9 mouse cellular contexts compared by ENCODE assay signal in the genomic region with DNA sequence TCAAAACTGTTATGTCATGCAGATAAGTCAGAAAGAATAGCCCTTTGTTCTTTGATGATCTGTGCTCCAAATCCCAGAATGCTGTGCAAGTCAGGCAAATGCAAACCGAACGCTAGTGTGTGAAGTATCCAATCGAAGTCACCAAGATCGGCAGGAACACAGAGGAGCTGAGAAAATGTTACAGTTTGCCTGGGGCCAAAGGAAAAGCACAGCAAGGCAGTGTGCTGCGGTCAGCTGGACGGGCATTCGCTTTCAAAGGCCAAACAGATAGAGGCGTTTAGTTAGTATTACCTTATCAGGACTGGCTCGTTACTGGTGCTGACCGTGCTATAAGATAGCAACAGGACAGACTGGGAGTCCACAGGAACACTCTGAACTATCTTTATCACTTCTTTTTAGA. TPM values are rescaled to one million over a fixed set of nuclear protein-coding genes. Genes with fewer than 3 reads are reported as not detected.
A peak's percentile ranks its signal among the peaks of the same experiment; 100 is the strongest.
DNase-seq lines count a peak whose midpoint lies in the region; ATAC-seq and TF ChIP-seq lines count a peak whose summit lies in the region.
"Had no signal": no experiment of that assay in that cellular context is flagged by ENCODE, and none has a peak within 500 bp of the region (broad histone marks: within the 10 kb centered on the region; RNA-seq: fewer than 3 reads in every experiment).

No protein-coding gene starts in this region.

- 20% methylated on average over 10 of the region's 10 CpGs for whole genome bisulfite sequencing in lung, embryonic 14.5 days
- WGBS in heart, embryonic 15.5 days, result 19% methylated on average over 10 of the region's 10 CpGs

- H3K4me1 ChIP-seq in lung, embryonic 14.5 days (ENCODE audit: insufficient read depth), result no peaks in the 10 kb centered on the region
- H3K4me1 ChIP-seq in heart, embryonic 15.5 days (replicated peaks), result no peaks in the 10 kb centered on the region

- H3K27me3 ChIP-seq in lung, embryonic 14.5 days (ENCODE audit: insufficient read depth, low read length), result no peaks in the 10 kb centered on the region; the same call in 1 of the 2 replicates
- no peaks in the 10 kb centered on the region; the same call in none of the 2 replicates for H3K27me3 ChIP-seq in heart, embryonic 15.5 days
- H3K27me3 ChIP-seq in myocyte (ENCODE audit: control insufficient read depth, insufficient read depth, insufficient read length), result peaks cover 4% of the 10 kb centered on the region

- no peak overlapping the region for H3ac ChIP-seq in myocyte (ENCODE audit: control insufficient read depth, insufficient read length)

- H3K4me3 ChIP-seq in lung, embryonic 14.5 days (ENCODE audit: low read depth, low read length), result no peak overlapping the region
- peak overlapping the region; percentile 13 for H3K4me3 ChIP-seq in heart, embryonic 15.5 days
- H3K4me3 ChIP-seq in myocyte, result no peak overlapping the region

- no peak overlapping the region for H3K9ac ChIP-seq in lung, embryonic 14.5 days
- no peak overlapping the region for H3K9ac ChIP-seq in heart, embryonic 15.5 days

- no peak for TF ChIP-seq CTCF in lung, embryonic 14.5 days (IDR thresholded peaks at IDR 0.05; ENCODE audit: low read depth)

- peak; percentile 7 for DNase-seq in cerebellum, adult 9-11 months
- no peak for DNase-seq in cerebellum, postnatal 14 days
- DNase-seq in lung, embryonic 14.5 days, result peak; percentile 12
- DNase-seq in lung, postnatal 14 days, result no peak
- no peak for DNase-seq in natural killer cell, adult 2 months (ENCODE audit: low spot score in 2 of 2)

- H3K4me2 ChIP-seq in lung, embryonic 14.5 days, result peak overlapping the region; percentile 53
- H3K4me2 ChIP-seq in heart, embryonic 15.5 days, result peak overlapping the region; percentile 59
- peak overlapping the region; percentile 42 for H3K4me2 ChIP-seq in myocyte (ENCODE audit: low read depth)

- H3K9me3 ChIP-seq in lung, embryonic 14.5 days (ENCODE audit: low read depth, low read length), result no peaks in the 10 kb centered on the region
- no peaks in the 10 kb centered on the region for H3K9me3 ChIP-seq in heart, embryonic 15.5 days (replicated peaks)

- no peak overlapping the region for H3K27ac ChIP-seq in lung, embryonic 14.5 days (ENCODE audit: low read depth)
- no peak overlapping the region for H3K27ac ChIP-seq in heart, embryonic 15.5 days

- H3K36me3 ChIP-seq in lung, embryonic 14.5 days (ENCODE audit: insufficient read depth), result no peaks in the 10 kb centered on the region
- no peaks in the 10 kb centered on the region for H3K36me3 ChIP-seq in heart, embryonic 15.5 days
- no peaks in the 10 kb centered on the region for H3K36me3 ChIP-seq in myocyte (ENCODE audit: control insufficient read depth, insufficient read depth)

- ATAC-seq in lung, embryonic 14.5 days (ENCODE audit: insufficient read depth), result no peak; the same call in 1 of the 2 replicates
- no peak for ATAC-seq in heart, embryonic 15.5 days (replicated peaks; ENCODE audit: insufficient number of reproducible peaks, insufficient read depth, low FRiP score, low read depth)
- no peak for ATAC-seq in granulocyte monocyte progenitor cell, adult 5-6 weeks (replicated peaks; ENCODE audit: poor library complexity, severe bottlenecking)

- no peak for TF ChIP-seq POLR2A in myocyte (IDR thresholded peaks at IDR 0.05; ENCODE audit: insufficient read length, low read depth)

- no peaks in the 10 kb centered on the region for H3K79me2 ChIP-seq in myocyte (ENCODE audit: control insufficient read depth, insufficient read depth)

TF ChIP-seq in myocyte, 11 proteins besides CTCF, POLR2A, EP300 and RAD21:
- TF ChIP-seq REST (IDR thresholded peaks at IDR 0.05; ENCODE audit: insufficient read depth, insufficient read length) (no peak), TCF3 (IDR thresholded peaks at IDR 0.05; ENCODE audit: insufficient read length, low read depth) (no peak), TCF12 (IDR thresholded peaks at IDR 0.05; ENCODE audit: insufficient read depth, poor library complexity, severe bottlenecking) (no peak), POLR2AphosphoS2 (IDR thresholded peaks at IDR 0.05; ENCODE audit: insufficient read length, low read depth) (no peak), SRF (IDR thresholded peaks at IDR 0.05; ENCODE audit: control insufficient read depth, insufficient read length, low read depth) (no peak), MAX (IDR thresholded peaks at IDR 0.05; ENCODE audit: low read depth) (no peak), CEBPB (IDR thresholded peaks at IDR 0.05; ENCODE audit: insufficient read depth, poor library complexity, severe bottlenecking) (no peak), MYOG (IDR thresholded peaks at IDR 0.05; ENCODE audit: control insufficient read depth in 1 of 3, insufficient read depth in 1 of 3, insufficient read length in 2 of 3, low read depth in 2 of 3) (no peak), MYOD1 (IDR thresholded peaks at IDR 0.05; ENCODE audit: control insufficient read depth in 1 of 3, insufficient read length in 2 of 3, low read depth in 2 of 3) (no peak), USF1 (IDR thresholded peaks at IDR 0.05; ENCODE audit: low read depth) (no peak), E2F4 (IDR thresholded peaks at IDR 0.05; ENCODE audit: insufficient read depth) (no peak)

RNA-seq across cellular contexts. Expression of gene Atp13a4, which starts 15.8 kb away (rescaled TPM):
- 0.71 and 1.2 TPM in 2 replicates for polyA plus RNA-seq in lung, embryonic 14.5 days (2014; fragmentation: Nextera tagmentation; extraction: Ambion mirVana)
- 0.22 and 0.23 TPM in 2 replicates for polyA plus RNA-seq in heart, embryonic 15.5 days (2015; fragmentation: Nextera tagmentation; extraction: Ambion mirVana)
- polyA plus RNA-seq in myocyte (2012; fragmentation: generic; extraction: Trizol), result 0.01 TPM
- not detected in 2 replicates for total RNA-seq in granulocyte monocyte progenitor cell, adult 5-6 weeks (2014; fragmentation: Nextera tagmentation)
- total RNA-seq in granulocyte monocyte progenitor cell, adult 5-6 weeks (2017), result not detected in 2 replicates
- total RNA-seq: common myeloid progenitor, adult 5-6 weeks had no signal

RNA-seq across cellular contexts. Expression of gene Opa1, which starts 18.7 kb away (rescaled TPM):
- polyA plus RNA-seq in lung, embryonic 14.5 days (2014; fragmentation: Nextera tagmentation; extraction: Ambion mirVana), result 39.1 and 41.1 TPM in 2 replicates
- 35.3 and 37.1 TPM in 2 replicates for polyA plus RNA-seq in heart, embryonic 15.5 days (2015; fragmentation: Nextera tagmentation; extraction: Ambion mirVana)
- 20.2 TPM for polyA plus RNA-seq in myocyte (2012; fragmentation: generic; extraction: Trizol)
- 35.6 and 35.8 TPM in 2 replicates for total RNA-seq in granulocyte monocyte progenitor cell, adult 5-6 weeks (2014; fragmentation: Nextera tagmentation)
- 75.5 and 83.8 TPM in 2 replicates for total RNA-seq in granulocyte monocyte progenitor cell, adult 5-6 weeks (2017)

Comparison
In these comparisons a context has a peak if more than half of its experiments do, and no peak if none do; other contexts are left out.
1. DNase-seq: peak in cerebellum, adult 9-11 months (single experiment) and lung, embryonic 14.5 days (single experiment); none in cerebellum, postnatal 14 days (0 of 2), lung, postnatal 14 days (single experiment) and natural killer cell, adult 2 months (0 of 2).
2. Peak in every context shown above with its lines, with median percentiles within 50 percentile points of each other: H3K4me2 ChIP-seq.